Mouse (Mus musculus) embryonic facial prominence, embryonic 11.5 days (tissue): Measurements from ENCODE around the gene Aldh3b2. TPM values are rescaled to one million over a fixed set of nuclear protein-coding genes. Genes with fewer than 3 reads are reported as not detected.
A peak's percentile ranks its signal among the peaks of the same experiment; 100 is the strongest.

ENCODE experiments used
- ATAC-seq: fragments of 200-750 bp; cut with Nextera tagmentation; replicated peaks from 2 replicates; pipeline ENCODE4 v1.8.0; 2017; ENCODE audit warnings: low read depth; ENCODE audit not compliant: insufficient number of reproducible peaks, low FRiP score, low TSS enrichment
- DNase-seq: peaks from one replicate; pipeline ENCODE4 v3.0.0-alpha.2; 2015; ENCODE audit warnings: low spot score
- H3K27ac ChIP-seq: fragments of 300-500 bp; sonication (generic); replicated peaks from 2 replicates; pipeline ENCODE4 v1.5.1; 2014; ENCODE audit warnings: mild to moderate bottlenecking, low read depth, low read length, control low read depth
- H3K27me3 ChIP-seq: fragments of 300-500 bp; sonication (generic); 2 replicates; pipeline ENCODE4 v1.6.1; 2014; ENCODE audit warnings: mild to moderate bottlenecking, low read length, moderate library complexity, mixed read lengths; ENCODE audit not compliant: control insufficient read depth, insufficient read depth
- H3K36me3 ChIP-seq: fragments of 300-500 bp; sonication (generic); replicated peaks from 2 replicates; pipeline ENCODE4 v1.6.1; 2014; ENCODE audit warnings: low read depth, mild to moderate bottlenecking, low read length, moderate library complexity, mixed read lengths; ENCODE audit not compliant: control insufficient read depth, insufficient read depth
- H3K4me1 ChIP-seq: fragments of 300-500 bp; sonication (generic); 2 replicates; pipeline ENCODE4 v1.6.1; 2014; ENCODE audit warnings: low read length, mixed read lengths; ENCODE audit not compliant: control insufficient read depth, insufficient read depth
- H3K4me2 ChIP-seq: fragments of 300-500 bp; sonication (generic); 2 replicates; pipeline ENCODE4 v1.6.1; 2014; ENCODE audit warnings: low read depth, mild to moderate bottlenecking, control low read depth, low read length, moderate library complexity
- H3K4me3 ChIP-seq: fragments of 300-500 bp; sonication (generic); 2 replicates; pipeline ENCODE4 v1.5.1; 2014; ENCODE audit warnings: low read depth, low read length, control low read depth
- H3K9ac ChIP-seq: fragments of 300-500 bp; sonication (generic); replicated peaks from 2 replicates; pipeline ENCODE4 v1.6.1; 2014; ENCODE audit warnings: mild to moderate bottlenecking, control low read depth, low read length
- H3K9me3 ChIP-seq: fragments of 300-500 bp; sonication (generic); replicated peaks from 2 replicates; pipeline ENCODE4 v1.6.1; 2016; ENCODE audit warnings: mild to moderate bottlenecking, low read length, inconsistent platforms, mixed read lengths; ENCODE audit not compliant: control insufficient read depth
- WGBS: fragments of 180-500 bp; shearing (Covaris S2); extraction: QIAGEN DNeasy Blood & Tissue Kit; methylation state at CpG from one replicate; pipeline ENCODE4 v1.1.7; 2014; 5-methylcytosine and 5-hydroxymethylcytosine counted together
- polyA plus RNA-seq: library from polyadenylated mRNA; unstranded; fragments of >200 nt; fragmentation: Nextera tagmentation; extraction: Ambion mirVana; gene quantifications from 2 replicates; pipeline ENCODE4 v1.2.1, GENCODE M21; 2014

Gene Aldh3b2
- polyA plus RNA-seq, 1 experiment from 2014 or later = 1.6 TPM

- WGBS = 85% methylated on average over 7 of the region's 7 CpGs
- no peak overlapping the region for H3K27ac ChIP-seq
- ATAC-seq = no peak
- no peaks in the 10 kb centered on the region for H3K4me1 ChIP-seq
- no peak overlapping the region for H3K9ac ChIP-seq
- no peak for DNase-seq
- no peaks in the 10 kb centered on the region for H3K9me3 ChIP-seq
- no peaks in the 10 kb centered on the region for H3K27me3 ChIP-seq
- no peak overlapping the region for H3K4me2 ChIP-seq
- H3K4me3 ChIP-seq = no peak overlapping the region
- H3K36me3 ChIP-seq = no peaks in the 10 kb centered on the region
These were observed 29.8 kb upstream of the Aldh3b2 start for GRCm38 (mm10) chr19:3942315-3942714.

GRCm38 (mm10) chr19:3942986-3943735 lies 29.0 kb upstream of the Aldh3b2 start:
- Histone ChIP-seq H3K4me2 (no peak overlapping the region), H3K4me3 (no peak overlapping the region), H3K4me1 (no peaks in the 10 kb centered on the region), H3K27me3 (no peaks in the 10 kb centered on the region), H3K9me3 (no peaks in the 10 kb centered on the region), H3K27ac (no peak overlapping the region), H3K36me3 (no peaks in the 10 kb centered on the region), H3K9ac (no peak overlapping the region)
- ATAC-seq (no peak), DNase-seq (no peak)
- 24% methylated on average over 27 of the region's 27 CpGs for WGBS

GRCm38 (mm10) chr19:3945872-3946564 lies 26.1 kb upstream of the Aldh3b2 start:
- H3K4me1 ChIP-seq = no peaks in the 10 kb centered on the region
- no peak overlapping the region for H3K27ac ChIP-seq
- DNase-seq (no peak), ATAC-seq (no peak)
- H3K4me3 ChIP-seq = no peak overlapping the region
- H3K4me2 ChIP-seq = no peak overlapping the region
- no peaks in the 10 kb centered on the region for H3K36me3 ChIP-seq
- H3K27me3 ChIP-seq = no peaks in the 10 kb centered on the region
- H3K9me3 ChIP-seq = no peaks in the 10 kb centered on the region
- no peak overlapping the region for H3K9ac ChIP-seq
- WGBS = 29% methylated on average over 10 of the region's 10 CpGs

- DNase-seq (peak; percentile 79), ATAC-seq (peak; percentile 62; the same call in 1 of the 2 replicates)
- no peak overlapping the region for H3K27ac ChIP-seq
- H3K4me1 ChIP-seq = no peaks in the 10 kb centered on the region
- H3K9ac ChIP-seq = no peak overlapping the region
- no peak overlapping the region for H3K4me3 ChIP-seq
- H3K4me2 ChIP-seq = no peak overlapping the region
- H3K27me3 ChIP-seq = no peaks in the 10 kb centered on the region
- no peaks in the 10 kb centered on the region for H3K9me3 ChIP-seq
- no peaks in the 10 kb centered on the region for H3K36me3 ChIP-seq
- 11% methylated on average over 2 of the region's 2 CpGs for WGBS
These were observed 25.4 kb upstream of the Aldh3b2 start for GRCm38 (mm10) chr19:3946715-3947114.

GRCm38 (mm10) chr19:3947813-3948212 lies 24.3 kb upstream of the Aldh3b2 start:
- Histone ChIP-seq H3K4me1 (no peaks in the 10 kb centered on the region), H3K9me3 (no peaks in the 10 kb centered on the region), H3K4me3 (no peak overlapping the region), H3K27me3 (no peaks in the 10 kb centered on the region), H3K9ac (no peak overlapping the region), H3K27ac (no peak overlapping the region), H3K4me2 (no peak overlapping the region), H3K36me3 (no peaks in the 10 kb centered on the region)
- ATAC-seq (no peak), DNase-seq (no peak)
- 72% methylated on average over 3 of the region's 3 CpGs for WGBS

GRCm38 (mm10) chr19:3948546-3948945 lies 23.6 kb upstream of the Aldh3b2 start:
- DNase-seq (no peak), ATAC-seq (no peak)
- Histone ChIP-seq H3K4me2 (no peak overlapping the region), H3K27me3 (no peaks in the 10 kb centered on the region), H3K4me3 (no peak overlapping the region), H3K27ac (no peak overlapping the region), H3K9ac (no peak overlapping the region), H3K36me3 (no peaks in the 10 kb centered on the region), H3K9me3 (no peaks in the 10 kb centered on the region), H3K4me1 (no peaks in the 10 kb centered on the region)
- 71% methylated on average over 14 of the region's 14 CpGs for WGBS

GRCm38 (mm10) chr19:3950331-3950730 lies 21.8 kb upstream of the Aldh3b2 start:
- H3K9me3 ChIP-seq = no peaks in the 10 kb centered on the region
- no peak overlapping the region for H3K27ac ChIP-seq
- H3K4me1 ChIP-seq = no peaks in the 10 kb centered on the region
- H3K4me3 ChIP-seq = no peak overlapping the region
- DNase-seq (no peak), ATAC-seq (no peak)
- 83% methylated on average over 3 of the region's 3 CpGs for WGBS
- H3K27me3 ChIP-seq = no peaks in the 10 kb centered on the region
- no peaks in the 10 kb centered on the region for H3K36me3 ChIP-seq
- no peak overlapping the region for H3K4me2 ChIP-seq
- H3K9ac ChIP-seq = no peak overlapping the region

- DNase-seq = no peak
- no peak overlapping the region for H3K27ac ChIP-seq
- no peak for ATAC-seq
- H3K4me1 ChIP-seq = no peaks in the 10 kb centered on the region
- H3K4me3 ChIP-seq = no peak overlapping the region
- no peaks in the 10 kb centered on the region for H3K27me3 ChIP-seq
- no peak overlapping the region for H3K9ac ChIP-seq
- H3K36me3 ChIP-seq = no peaks in the 10 kb centered on the region
- H3K9me3 ChIP-seq = no peaks in the 10 kb centered on the region
- H3K4me2 ChIP-seq = no peak overlapping the region
These were observed 20.7 kb upstream of the Aldh3b2 start for GRCm38 (mm10) chr19:3951461-3951860.
